Mouse (Mus musculus) gastrocnemius, postnatal 14 days (tissue): ENCODE results near the gene D630036H23Rik. TPM values are rescaled to one million over a fixed set of nuclear protein-coding genes. Genes with fewer than 3 reads are reported as not detected.

ENCODE experiments used
- total RNA-seq, 2 experiments: library from RNA; stranded (reverse); gene quantifications; 2 replicates each; pipeline ENCODE4 v1.2.3; 2021

Gene D630036H23Rik
- total RNA-seq, 2 experiments from 2014 or later = 1.3 to 1.6 TPM

Other genes starting within 250 kb of the D630036H23Rik start
- 10 to 100 TPM; 10.0 to 11.0 TPM for gene Ankmy2, start 225.1 kb downstream of the D630036H23Rik start, total RNA-seq
- 100 to 1,000 TPM; 118 to 136 TPM for gene Bzw2, start 224.1 kb downstream of the D630036H23Rik start, total RNA-seq
- gene Lrrc72, start 128.8 kb downstream of the D630036H23Rik start, total RNA-seq = not detected
- 1 to 10 TPM in 1 of 2 experiments, under 1 TPM in 1; 0.49 to 3.1 TPM for gene Sostdc1, start 68.0 kb downstream of the D630036H23Rik start, total RNA-seq
- gene Ispd, start 731 bp downstream of the D630036H23Rik start, total RNA-seq = 1 to 10 TPM; 6.1 to 6.5 TPM